Mouse (Mus musculus) thymus, postnatal 25 days (tissue): ENCODE data around the gene Gm13723.

ENCODE experiments used
- DNase-seq: peaks from one replicate; pipeline ENCODE4 v3.0.0; 2022

Gm13723 gene

GRCm38 (mm10) chr2:86874702-86875101 lies at the start of gene Gm13723:
Gene Gm13723 (minus strand): TSS chr2:86874802.
- no peak for DNase-seq

GRCm38 (mm10) chr2:86905647-86906046 lies 31.0 kb upstream of the Gm13723 start:
- DNase-seq, result no peak

DNA sequence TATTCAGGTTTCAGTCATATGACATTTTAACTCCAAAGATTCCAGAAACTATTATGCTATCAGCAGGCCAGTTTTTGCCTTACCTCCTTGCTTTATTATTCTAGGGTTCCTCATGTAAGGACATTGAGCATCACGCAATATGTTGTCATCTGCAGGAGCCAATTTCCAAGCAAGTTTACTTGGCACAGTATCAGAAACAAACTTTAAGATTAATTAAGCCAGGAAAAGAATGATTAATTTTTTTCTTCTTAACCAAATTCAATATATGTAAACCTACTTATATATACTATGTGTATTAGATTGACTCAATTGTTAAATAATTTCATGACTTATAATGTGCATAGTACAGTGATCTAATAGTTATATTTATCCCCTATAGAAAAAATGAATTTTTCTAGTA lies 17.5 kb upstream of the Gm13723 start, which contains the start of gene Olfr1097:
Olfr1097 (minus strand) TSS at position 101 of the 400 bp plus-strand sequence.
- DNase-seq, result no peak

DNA sequence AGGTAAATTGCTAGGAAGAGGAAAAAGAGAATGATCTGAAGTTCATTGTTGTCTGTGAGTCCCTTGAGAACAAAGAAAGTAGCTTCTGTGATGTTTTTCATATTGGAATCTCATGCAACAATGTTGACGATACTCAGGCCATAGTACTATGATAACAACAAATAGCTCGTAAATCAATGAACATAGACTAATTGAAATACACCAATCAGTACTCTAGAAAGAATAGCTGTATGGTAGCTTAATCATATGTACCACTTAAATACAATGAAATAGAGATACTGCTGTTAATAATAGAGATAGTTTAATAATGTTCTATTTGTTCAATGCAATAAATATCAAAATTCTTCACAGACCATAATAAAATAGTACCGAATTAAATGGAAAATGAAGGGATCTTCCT lies 23.0 kb downstream of the Gm13723 start, which contains the start of gene Olfr1095:
Olfr1095 (minus strand) TSS at position 101 of the 400 bp plus-strand sequence.
- no peak for DNase-seq

GRCm38 (mm10) chr2:86824363-86824762 lies 50.2 kb downstream of the Gm13723 start, which contains the start of gene Olfr1094:
Gene Olfr1094 (plus strand): TSS chr2:86824663.
- DNase-seq, result no peak
